Mouse (Mus musculus) C2C12 (cell line): ENCODE measurements around the gene Eif4g1. TPM values are rescaled to one million over a fixed set of nuclear protein-coding genes. Genes with fewer than 3 reads are reported as not detected.
"Not testable (repeated sequence)": the region's sequence is repeated elsewhere in the genome, so short reads cannot be mapped to it uniquely, and the experiment has no call there.

Source experiments
- H3K27me3 ChIP-seq: one replicate; pipeline ENCODE4 v1.6.1; 2011; ENCODE audit not compliant: control insufficient read depth, insufficient read depth, insufficient read length
- H3K36me3 ChIP-seq: one replicate; pipeline ENCODE4 v1.6.1; 2011; ENCODE audit not compliant: control insufficient read depth, insufficient read depth
- H3K4me3 ChIP-seq: one replicate; pipeline ENCODE4 v1.5.1; 2011; ENCODE audit warnings: mild to moderate bottlenecking, control low read depth; ENCODE audit not compliant: poor library complexity, insufficient read depth, severe bottlenecking
- H3K79me2 ChIP-seq: one replicate; pipeline ENCODE4 v1.6.1; 2011; ENCODE audit not compliant: control insufficient read depth, insufficient read depth
- H3K79me3 ChIP-seq: one replicate; pipeline ENCODE4 v1.6.1; 2011; ENCODE audit warnings: low read depth, control low read depth
- H3ac ChIP-seq: one replicate; pipeline ENCODE3; 2011; ENCODE audit warnings: low read depth; ENCODE audit not compliant: control insufficient read depth, insufficient read length
- CEBPB ChIP-seq: IDR thresholded peaks from one replicate; pipeline ENCODE4 v1.6.1; 2011; ENCODE audit warnings: low read depth, mild to moderate bottlenecking, control low read depth, moderate library complexity
- CTCF ChIP-seq: IDR thresholded peaks from one replicate; pipeline ENCODE4 v1.5.1; 2011; ENCODE audit not compliant: control insufficient read depth, insufficient read depth, insufficient read length
- FOSL1 ChIP-seq: IDR thresholded peaks from one replicate; pipeline ENCODE4 v1.8.0; 2011; ENCODE audit warnings: mild to moderate bottlenecking, low read length; ENCODE audit not compliant: poor library complexity, insufficient read depth, severe bottlenecking
- MAX ChIP-seq: IDR thresholded peaks from one replicate; pipeline ENCODE4 v1.6.1; 2011; ENCODE audit warnings: mild to moderate bottlenecking, control low read depth
- MYOD1 ChIP-seq: IDR thresholded peaks from one replicate; pipeline ENCODE4 v1.6.1; 2011; ENCODE audit warnings: low read depth; ENCODE audit not compliant: control insufficient read depth, insufficient read length
- MYOG ChIP-seq: IDR thresholded peaks from one replicate; pipeline ENCODE4 v1.6.1; 2011; ENCODE audit not compliant: control insufficient read depth, insufficient read length; ENCODE audit errors: extremely low read depth
- USF1 ChIP-seq: IDR thresholded peaks from one replicate; pipeline ENCODE4 v1.6.1; 2011; ENCODE audit warnings: low read depth, mild to moderate bottlenecking, control low read depth, moderate library complexity
- long read RNA-seq, 2 experiments: library from polyadenylated mRNA; unstranded; transcript quantifications; one replicate each; pipeline ENCODE4 v2.0.0; 2019 to 2020
- polyA plus RNA-seq: library from polyadenylated mRNA; unstranded; fragments of >200 nt; fragmentation: generic; extraction: Trizol; gene quantifications from one replicate; pipeline ENCODE4 v1.2.1, GENCODE M21; 2012; ENCODE audit warnings: missing spikeins

Gene Eif4g1
- 342 TPM for polyA plus RNA-seq
- long read RNA-seq, experiment 1, partial matches to known transcripts, result 27 of 48 reads
- long read RNA-seq, experiment 1, other reads (novel, unspliced or antisense), result 21 of 48 reads
- long read RNA-seq, experiment 2, full-length matches to known transcripts, result 37 of 583 reads
- long read RNA-seq, experiment 2, partial matches to known transcripts, result 374 of 583 reads
- long read RNA-seq, experiment 2, other reads (novel, unspliced or antisense), result 172 of 583 reads

DNA sequence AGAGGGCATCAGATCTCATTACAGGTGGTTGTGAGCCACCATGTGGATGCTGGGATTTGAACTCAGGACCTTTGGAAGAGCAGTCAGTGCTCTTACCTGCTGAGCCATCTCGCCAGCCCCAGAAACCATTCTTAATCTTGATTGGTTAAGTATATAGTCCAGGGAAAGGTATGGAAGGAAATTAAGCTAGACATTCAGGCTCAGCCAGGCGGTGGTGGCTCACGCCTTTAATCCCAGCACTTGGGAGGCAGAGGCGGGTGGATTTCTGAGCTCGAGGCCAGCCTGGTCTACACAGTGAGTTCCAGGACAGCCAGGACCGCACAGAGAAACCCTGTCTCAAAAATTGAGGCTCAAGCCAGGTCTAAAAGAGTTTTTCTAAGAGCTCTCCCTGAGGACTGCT lies at the start of gene Eif4g1:
Eif4g1 (plus strand) TSS at position 301 of the 400 bp plus-strand sequence.
- not testable (repeated sequence) for H3K27me3 ChIP-seq, H3K79me3 ChIP-seq, H3K4me3 ChIP-seq, H3K79me2 ChIP-seq, H3ac ChIP-seq
- peaks cover 17% of the 10 kb centered on the region for H3K36me3 ChIP-seq

DNA sequence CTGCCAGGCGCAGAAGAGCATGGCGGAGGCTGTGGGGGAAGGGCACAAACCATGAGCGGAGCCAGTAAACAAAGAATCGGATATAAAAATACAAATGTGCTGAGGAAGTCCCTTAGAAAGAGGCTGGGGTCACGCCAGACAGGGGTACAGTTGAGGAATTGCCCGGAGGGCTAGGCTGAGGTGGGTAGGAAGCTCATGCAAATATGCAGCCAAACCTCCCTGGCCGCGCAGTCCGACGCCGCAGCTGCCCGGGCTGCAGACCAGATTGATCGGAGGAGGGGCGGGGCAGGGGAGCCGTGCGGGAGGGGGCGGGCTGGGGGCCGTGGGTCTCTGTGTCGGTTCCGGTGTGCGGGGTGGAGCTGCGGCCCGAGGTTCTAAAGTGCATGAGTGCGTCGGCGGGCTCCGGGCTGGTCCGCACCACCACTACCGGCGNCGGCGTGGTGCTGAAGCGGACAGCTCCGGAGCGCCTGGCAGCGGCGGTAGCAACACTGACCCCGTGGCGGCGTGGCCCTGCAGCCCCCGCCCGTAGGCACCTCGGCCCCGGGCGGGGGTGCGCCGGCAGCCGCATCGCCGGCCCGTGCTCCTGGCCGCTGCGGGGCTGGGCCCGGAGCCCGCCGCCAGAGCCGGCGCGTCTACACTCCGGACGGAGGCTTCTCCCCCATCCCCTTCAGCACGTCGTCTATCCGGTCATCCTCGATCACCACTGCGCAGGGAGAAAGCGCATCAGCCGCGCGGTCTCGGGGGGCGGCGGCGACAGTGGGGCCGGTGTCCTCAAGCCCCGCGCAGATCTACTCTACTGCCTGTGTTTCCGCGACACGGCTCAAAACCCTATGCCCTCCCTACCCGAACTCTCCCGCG lies 48.3 kb upstream of the Eif4g1 start:
- TF ChIP-seq CEBPB (no peak), MAX (no peak), FOSL1 (no peak), MYOD1 (no peak)
- Histone ChIP-seq H3K79me3 (no peaks in the 10 kb centered on the region), H3K27me3 (no peaks in the 10 kb centered on the region), H3K79me2 (no peaks in the 10 kb centered on the region), H3K36me3 (peaks cover 9% of the 10 kb centered on the region), H3K4me3 (no peak overlapping the region), H3ac (no peak overlapping the region)

DNA sequence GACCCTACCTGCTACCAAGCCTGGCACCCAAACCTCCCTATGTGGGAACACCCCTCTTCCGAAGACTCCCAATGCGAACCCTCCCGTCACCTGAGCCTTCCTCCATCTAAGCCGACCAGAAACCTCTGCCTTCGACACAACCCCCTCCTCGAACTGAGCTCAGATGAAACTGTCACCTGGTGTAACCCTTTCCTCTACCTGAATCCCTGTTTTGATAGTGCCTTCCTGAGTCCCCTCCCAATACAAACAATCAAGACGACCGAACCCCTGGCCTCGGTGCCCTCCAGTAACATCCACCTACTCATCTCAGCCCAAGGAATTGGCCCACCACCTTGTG lies 47.7 kb upstream of the Eif4g1 start:
- peak overlapping the region; percentile 50 for H3K4me3 ChIP-seq
- TF ChIP-seq MYOG, result no peak
- no peak for TF ChIP-seq MAX
- TF ChIP-seq CTCF, result no peak
- no peak for TF ChIP-seq USF1
- TF ChIP-seq CEBPB, result no peak
- TF ChIP-seq FOSL1, result no peak
- H3K79me2 ChIP-seq, result no peaks in the 10 kb centered on the region
- H3K27me3 ChIP-seq, result no peaks in the 10 kb centered on the region
- no peak overlapping the region for H3ac ChIP-seq
- H3K36me3 ChIP-seq, result peaks cover 9% of the 10 kb centered on the region
- H3K79me3 ChIP-seq, result no peaks in the 10 kb centered on the region

DNA sequence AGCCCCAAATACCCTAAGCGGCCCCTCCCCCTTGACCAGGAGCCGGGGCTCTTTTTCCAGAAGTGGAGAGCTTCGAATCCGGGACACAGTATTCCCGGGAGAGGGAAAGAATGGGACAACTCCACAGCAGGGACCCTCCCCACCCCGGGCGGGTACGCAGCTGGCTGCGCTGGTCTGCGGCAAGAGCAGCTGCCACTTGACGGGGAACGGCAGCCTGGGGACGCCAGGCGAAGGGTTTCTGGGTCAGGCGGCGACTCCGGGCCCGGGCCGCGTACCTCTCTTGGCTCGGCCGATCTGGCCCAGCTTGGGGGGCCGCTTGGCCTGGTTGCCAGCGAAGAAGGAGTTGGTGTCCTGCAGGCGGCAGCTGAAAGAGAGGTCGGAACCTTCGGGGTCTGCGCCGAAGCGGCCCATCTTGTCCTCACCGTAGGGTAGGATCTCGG lies 47.3 kb upstream of the Eif4g1 start:
- no peaks in the 10 kb centered on the region for H3K27me3 ChIP-seq
- no peaks in the 10 kb centered on the region for H3K79me2 ChIP-seq
- peaks cover 9% of the 10 kb centered on the region for H3K36me3 ChIP-seq
- H3K79me3 ChIP-seq, result no peaks in the 10 kb centered on the region
- peak overlapping the region; percentile 50 for H3K4me3 ChIP-seq
- TF ChIP-seq MAX, result no peak
- no peak for TF ChIP-seq MYOD1
- no peak for TF ChIP-seq MYOG
- TF ChIP-seq CEBPB, result no peak
- TF ChIP-seq USF1, result no peak
- peak overlapping the region; percentile 58 for H3ac ChIP-seq

DNA sequence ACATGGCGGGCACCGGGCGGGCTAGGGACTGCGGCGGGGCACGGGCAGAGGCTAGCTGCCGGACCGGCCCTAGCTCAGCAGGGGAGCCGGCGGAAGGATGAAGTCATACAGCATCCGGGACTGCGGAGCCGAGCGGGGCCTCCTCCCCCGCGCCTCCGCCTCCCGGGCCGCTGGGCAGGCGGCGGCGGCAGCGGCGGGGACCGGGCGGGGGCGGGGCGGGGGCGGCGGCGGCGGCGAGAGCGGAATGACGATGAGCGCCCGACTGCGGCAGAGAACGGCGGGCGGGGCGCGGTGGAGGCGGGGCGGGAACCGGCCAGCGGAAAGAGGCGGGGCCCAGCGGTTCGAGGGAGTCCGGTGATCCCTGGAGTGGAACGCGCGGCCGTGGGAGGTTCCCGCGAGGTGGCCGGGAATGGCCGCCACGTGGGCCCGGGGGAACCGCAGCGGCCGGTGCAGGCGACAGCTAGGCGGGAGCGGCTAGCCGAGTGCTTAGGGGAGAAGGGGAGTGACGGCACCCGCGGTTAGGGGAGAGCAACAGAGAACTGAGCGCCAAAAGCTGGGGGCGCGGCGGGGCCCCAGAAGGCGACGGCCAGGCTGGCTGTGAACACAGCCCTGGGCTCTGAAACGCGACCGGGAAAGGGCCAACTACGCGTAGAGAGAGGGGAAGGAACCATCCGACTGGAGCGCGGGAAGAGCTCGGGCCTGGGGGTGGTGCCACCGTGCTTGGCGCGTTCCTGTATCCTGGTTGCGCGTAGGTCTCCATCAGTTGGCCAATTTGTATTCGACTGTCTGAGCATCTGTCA lies 46.7 kb upstream of the Eif4g1 start, which contains the start of gene Camk2n2:
Camk2n2 (minus strand) TSS at position 97 of the 800 bp plus-strand sequence.
- Histone ChIP-seq H3K36me3 (peaks cover 9% of the 10 kb centered on the region), H3ac (peak within 1 kb of the TSS; percentile 84), H3K79me2 (no peaks in the 10 kb centered on the region), H3K79me3 (no peaks in the 10 kb centered on the region), H3K27me3 (no peaks in the 10 kb centered on the region), H3K4me3 (peak within 1 kb of the TSS; percentile 50)
- TF ChIP-seq USF1 (no peak), CEBPB (no peak), MAX (no peak), CTCF (no peak), MYOG (no peak), FOSL1 (no peak), MYOD1 (no peak)
